Mouse (Mus musculus) activated CD4-positive, CD25-positive, alpha-beta regulatory T cell (primary cell): Measurements from ENCODE around the gene Rhno1. TPM values are rescaled to one million over a fixed set of nuclear protein-coding genes. Genes with fewer than 3 reads are reported as not detected.

Experiments used
- polyA plus RNA-seq, 2 experiments: library from polyadenylated mRNA; unstranded; fragments of 100-300 nt; shearing (Covaris generic); gene quantifications; one replicate each; pipeline ENCODE4 v1.2.1; 2017

Rhno1 gene
- 10 to 100 TPM; 59.5 to 68.6 TPM for polyA plus RNA-seq

DNA sequence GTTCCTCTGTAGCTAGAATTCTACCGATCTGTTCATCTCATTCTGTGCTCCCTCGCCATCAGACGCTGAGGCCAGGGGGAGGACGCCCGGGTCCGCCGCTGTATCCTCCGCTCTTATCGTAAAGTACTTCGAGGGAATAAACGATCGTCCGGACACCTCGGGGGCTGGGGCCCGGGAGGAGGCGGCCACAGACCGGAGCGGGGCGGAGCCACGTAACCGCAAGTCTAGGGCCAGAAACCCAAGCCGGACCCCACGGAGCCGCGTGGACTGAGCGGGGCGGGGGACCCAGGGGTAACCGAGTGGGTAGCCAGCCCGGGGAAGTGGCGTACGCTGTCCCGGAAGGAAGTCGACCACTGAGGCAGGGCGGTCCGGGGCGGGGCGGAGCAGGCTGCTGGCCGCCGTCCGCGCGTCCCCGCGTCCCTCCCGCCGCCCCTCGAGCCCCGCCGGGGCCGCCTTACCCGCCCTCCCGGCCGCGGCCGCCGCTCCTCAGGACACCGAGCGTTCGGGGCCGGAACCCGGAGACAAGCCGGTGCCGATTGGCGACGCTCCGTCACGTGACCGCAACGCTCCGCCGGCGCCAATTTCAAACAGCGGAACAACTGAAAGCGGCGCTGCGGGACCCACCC lies at the start of gene Rhno1, which contains the start of gene Foxm1:
Rhno1 (minus strand) TSS at position 531 of the 626 bp plus-strand sequence.
Foxm1 (plus strand) TSS at position 587 of the 626 bp plus-strand sequence.

DNA sequence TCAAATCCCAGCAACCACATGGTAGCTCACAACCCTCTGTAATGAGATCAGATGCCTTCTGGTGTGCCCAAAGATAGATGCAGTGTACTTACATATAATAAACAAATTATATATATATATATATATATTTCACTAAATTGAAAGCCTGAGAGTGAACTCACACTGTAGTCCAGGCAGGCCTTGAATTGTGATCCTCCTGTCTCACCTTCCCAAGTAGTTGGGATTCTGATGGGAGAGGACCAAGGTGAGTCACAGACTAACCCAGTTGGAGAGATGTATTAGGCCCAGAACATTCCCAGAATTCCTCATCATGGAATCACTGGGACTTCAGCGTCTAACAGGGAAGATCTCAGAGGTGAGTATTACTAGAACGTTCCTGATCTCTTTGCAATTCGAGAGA lies 36.3 kb upstream of the Rhno1 start, which contains the start of gene Nrip2:
Nrip2 (plus strand) TSS at position 301 of the 400 bp plus-strand sequence.

DNA sequence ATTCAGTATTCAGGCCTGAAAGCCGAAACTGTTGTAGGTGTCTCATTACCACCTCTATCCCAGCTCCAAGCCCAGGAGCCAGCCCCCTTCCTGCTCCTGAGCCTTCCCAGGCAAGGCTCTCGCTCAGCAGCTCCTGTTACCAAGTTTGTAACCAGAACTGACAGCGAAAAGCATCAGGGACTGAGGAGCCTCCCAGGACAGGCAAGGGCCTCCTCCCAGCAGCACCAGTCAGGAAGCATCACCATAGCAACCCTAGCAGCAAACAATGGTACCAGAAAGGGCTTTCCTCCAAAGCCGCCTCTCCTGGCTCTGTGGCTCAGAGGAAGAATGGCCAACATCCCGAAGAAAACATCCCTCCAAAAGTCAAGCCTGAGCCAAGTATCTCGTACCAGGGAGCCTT lies 12.5 kb upstream of the Rhno1 start, which contains the start of the genes Tex52 and Gm44596:
Tex52 (plus strand) TSS at position 265 of the 400 bp plus-strand sequence.
Gm44596 (plus strand) TSS at position 312 of the 400 bp plus-strand sequence.

DNA sequence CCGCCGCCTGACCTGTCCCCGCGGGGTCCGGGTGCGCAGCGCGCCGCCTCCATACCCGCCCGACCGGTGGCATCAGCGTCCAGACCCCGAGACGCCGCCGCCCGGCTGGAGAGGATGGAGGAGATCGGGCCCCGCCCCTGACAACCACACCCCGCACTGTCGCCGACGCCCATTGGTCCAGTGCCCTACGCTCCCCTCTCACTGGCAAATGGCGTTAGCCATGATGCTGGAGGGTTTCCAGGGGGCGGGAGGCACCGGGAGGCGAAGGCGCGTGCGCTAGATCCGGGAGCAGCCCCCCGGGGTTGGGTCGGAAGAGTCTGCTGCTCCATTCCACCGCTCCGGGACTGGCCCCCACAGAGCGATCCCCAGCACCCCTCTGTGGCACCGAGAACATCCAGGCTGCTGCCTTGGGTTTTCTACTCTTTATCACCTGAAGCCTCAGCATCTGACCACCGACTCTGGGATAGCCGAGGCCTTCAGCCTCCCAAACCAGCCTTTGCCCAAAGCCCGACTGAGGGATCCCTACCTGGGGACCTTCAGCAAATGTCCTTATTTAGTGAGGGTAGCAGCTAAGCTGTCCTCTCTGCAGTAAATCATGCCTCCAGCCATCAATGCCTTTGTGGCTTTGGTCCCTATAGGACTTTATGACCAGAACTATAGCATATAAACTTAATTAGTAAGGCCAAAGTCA lies 6.8 kb downstream of the Rhno1 start, which contains the start of gene Tulp3:
Tulp3 (minus strand) TSS at position 126 of the 691 bp plus-strand sequence.

Other genes with a start within 250 kb of the Rhno1 start
- 10 to 100 TPM in 1 of 2 experiments, 1 to 10 TPM in 1; 3.1 to 33.7 TPM for gene Tspan9, start 219.3 kb downstream of the Rhno1 start, polyA plus RNA-seq
- gene Tead4, start 62.1 kb downstream of the Rhno1 start, polyA plus RNA-seq, result not detected
- 1 to 10 TPM; 1.1 to 2.3 TPM for gene Tulp3, start 7.1 kb downstream of the Rhno1 start, polyA plus RNA-seq
- gene Foxm1, start 56 bp upstream of the Rhno1 start, polyA plus RNA-seq, result 10 to 100 TPM in 1 of 2 experiments, 1 to 10 TPM in 1; 8.6 to 12.7 TPM
- gene Tex52, start 12.5 kb upstream of the Rhno1 start, polyA plus RNA-seq, result under 1 TPM in 1 of 2 experiments, not detected in 1; 0.19 TPM
- gene Gm44596, start 12.6 kb upstream of the Rhno1 start, polyA plus RNA-seq, result not detected
- gene Nrip2, start 36.4 kb upstream of the Rhno1 start, polyA plus RNA-seq, result 1 to 10 TPM in 1 of 2 experiments, under 1 TPM in 1; 0.88 to 1.2 TPM
- 10 to 100 TPM; 21.9 to 28.9 TPM for gene Itfg2, start 62.0 kb upstream of the Rhno1 start, polyA plus RNA-seq
- 100 to 1,000 TPM; 106 to 117 TPM for gene Fkbp4, start 75.8 kb upstream of the Rhno1 start, polyA plus RNA-seq
- under 1 TPM in 1 of 2 experiments, not detected in 1; 0.55 TPM for gene Pzp, start 163.8 kb upstream of the Rhno1 start, polyA plus RNA-seq
- under 1 TPM; 0.06 to 0.57 TPM for gene A2ml1, start 218.7 kb upstream of the Rhno1 start, polyA plus RNA-seq